Mouse (Mus musculus) ZHBTc4 (cell line): Measurements from ENCODE around the gene Itsn1.

ENCODE experiments used
- DNase-seq: peaks from one replicate; pipeline ENCODE4 v3.0.0-alpha.2; 2011; ENCODE audit warnings: low read depth, low spot score

Itsn1 gene

GRCm38 (mm10) chr16:91870158-91870582 lies 141.1 kb downstream of the Itsn1 start:
- no peak for DNase-seq

DNA sequence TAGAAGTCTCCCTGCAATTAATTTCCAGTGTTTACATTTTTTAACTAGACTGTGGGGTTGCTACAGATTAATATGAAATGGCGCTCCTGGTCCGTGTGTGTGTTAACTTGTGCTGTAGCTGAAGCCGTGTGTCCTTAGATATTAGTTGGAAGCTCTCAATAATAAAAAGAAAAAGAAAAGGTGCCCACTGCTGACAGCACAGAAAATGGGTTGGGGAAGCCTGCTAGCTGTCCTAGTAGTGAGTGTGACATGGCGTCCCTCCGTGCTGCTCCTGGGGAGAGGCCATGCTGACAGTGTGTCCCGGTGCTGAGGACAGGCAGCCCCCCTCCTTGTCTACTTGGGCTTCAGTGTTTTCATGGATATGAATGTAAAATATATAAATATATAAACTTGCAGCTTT lies 142.1 kb downstream of the Itsn1 start:
- no peak for DNase-seq

DNA sequence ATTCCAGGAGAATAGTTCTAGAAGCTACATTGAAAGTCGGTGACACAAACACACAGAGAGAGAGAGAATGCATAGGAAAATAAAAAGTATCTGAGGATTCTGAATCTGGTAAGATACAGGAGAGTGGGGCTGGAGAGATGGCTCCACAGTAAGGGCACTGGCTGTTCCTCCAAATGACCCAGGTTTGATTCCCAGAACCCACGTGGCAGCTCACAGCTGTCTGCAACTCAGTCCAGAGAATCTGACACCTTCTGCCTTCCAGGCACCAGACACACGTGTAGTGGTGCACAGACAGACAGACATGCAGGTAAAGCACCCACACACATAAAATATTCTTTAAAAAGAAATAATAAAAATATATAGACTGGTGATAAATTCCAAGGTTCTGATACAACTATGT lies 144.6 kb downstream of the Itsn1 start:
- DNase-seq = no peak

DNA sequence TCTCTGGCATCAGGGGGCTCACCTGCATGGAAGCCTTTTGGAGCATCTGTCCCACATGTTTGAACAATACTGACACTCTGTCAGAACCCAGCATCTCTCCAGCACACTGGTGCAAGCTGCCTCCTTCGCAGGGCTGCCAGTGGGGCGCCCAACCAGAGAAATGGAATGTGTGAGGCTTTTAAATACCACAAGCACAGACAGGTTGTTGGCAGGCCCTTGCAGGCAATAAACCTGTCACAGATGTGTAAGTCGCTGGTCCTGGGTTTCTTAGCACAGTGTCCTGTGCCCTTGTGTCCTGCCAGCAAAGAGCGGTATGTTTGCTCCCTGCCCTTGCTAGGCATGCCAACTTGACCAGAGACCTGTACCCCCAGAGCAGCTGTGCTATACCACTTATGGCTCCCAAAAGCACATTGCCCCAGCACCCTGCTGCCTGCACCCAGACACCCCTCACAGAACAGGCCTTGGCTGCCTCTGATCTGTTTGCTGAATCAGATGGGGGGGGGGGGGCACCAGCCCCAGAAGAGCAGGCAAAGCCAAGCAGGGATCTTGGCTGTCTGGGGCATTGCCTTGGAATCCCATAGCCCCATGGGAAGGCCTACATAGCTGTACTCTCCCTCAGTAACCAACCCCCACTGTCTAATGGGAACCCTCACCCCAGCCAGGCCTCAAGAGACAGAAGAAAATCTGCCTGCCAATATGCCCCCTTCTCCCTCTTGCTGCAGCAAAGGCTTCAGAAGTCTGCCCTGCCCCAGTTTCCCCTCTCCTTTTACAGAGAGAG lies 146.7 kb downstream of the Itsn1 start:
- no peak for DNase-seq

GRCm38 (mm10) chr16:91876457-91876856 lies 147.4 kb downstream of the Itsn1 start:
- no peak for DNase-seq

GRCm38 (mm10) chr16:91879101-91879500 lies 150.0 kb downstream of the Itsn1 start:
- no peak for DNase-seq

DNA sequence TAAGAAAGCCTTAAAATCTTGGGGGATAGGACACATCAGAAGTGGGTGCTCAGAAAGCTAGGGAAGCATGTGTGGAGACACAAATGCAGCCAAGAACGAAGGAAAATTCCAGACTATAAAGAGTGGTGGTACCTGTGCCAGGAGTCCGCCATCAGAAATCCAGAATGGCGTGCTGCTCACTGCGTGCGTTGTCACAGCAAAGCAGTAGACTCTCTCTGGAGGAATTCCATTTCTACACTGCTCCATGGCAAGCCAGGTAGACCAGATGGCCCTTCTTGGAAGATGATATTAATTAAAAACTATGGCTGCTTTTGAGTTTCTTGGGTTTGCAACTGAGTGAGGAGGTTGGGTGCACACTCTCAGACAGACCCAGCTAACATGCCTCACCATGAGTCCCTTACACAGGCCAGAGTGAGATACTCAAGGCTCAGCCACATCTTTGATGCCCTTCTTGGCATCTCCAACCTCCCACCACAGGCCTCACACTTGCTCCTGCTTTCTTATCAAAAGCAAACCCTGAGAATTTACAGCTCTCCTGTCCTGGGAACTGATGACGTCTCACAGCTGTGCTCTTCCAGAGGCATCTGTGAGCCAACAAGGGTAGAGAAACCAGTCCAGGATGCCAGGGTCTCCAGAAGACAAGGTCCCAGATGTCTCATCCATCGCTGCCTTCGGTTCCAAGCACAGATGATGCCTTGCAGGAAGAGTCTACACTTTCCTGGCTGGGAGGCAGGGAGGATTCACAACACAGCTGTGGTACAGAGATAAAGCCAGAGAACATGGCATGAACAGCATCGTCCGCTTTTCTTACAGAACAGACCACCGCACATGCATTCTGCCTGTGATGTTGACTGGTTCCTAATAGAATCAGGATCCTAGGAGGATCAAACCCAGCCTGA lies 152.0 kb downstream of the Itsn1 start:
- no peak for DNase-seq

- DNase-seq = no peak
These were observed 153.2 kb downstream of the Itsn1 start for GRCm38 (mm10) chr16:91882168-91882859.

DNA sequence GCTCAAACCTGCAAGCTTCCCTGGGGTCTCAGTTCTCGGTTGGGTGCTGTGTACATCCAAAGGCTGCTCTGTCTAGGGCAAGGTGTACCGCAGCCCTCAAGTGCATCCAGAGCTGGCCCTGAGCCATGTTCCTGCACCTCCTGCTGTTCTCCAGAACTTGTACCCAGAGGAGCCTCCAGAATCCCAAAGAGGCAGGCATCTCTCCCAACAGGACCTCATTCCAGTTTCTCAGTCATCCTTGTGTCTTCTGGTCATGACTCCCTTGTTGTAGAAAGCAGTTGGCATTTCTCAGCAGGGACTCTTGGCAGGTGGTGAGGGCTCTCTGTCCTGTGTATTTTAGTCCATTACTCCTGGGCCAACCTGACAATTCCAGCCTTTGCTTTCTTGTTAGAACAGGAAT lies 154.6 kb downstream of the Itsn1 start:
- DNase-seq = no peak

- DNase-seq = peak; percentile 88
These were observed 155.1 kb downstream of the Itsn1 start for GRCm38 (mm10) chr16:91884196-91884595.

DNA sequence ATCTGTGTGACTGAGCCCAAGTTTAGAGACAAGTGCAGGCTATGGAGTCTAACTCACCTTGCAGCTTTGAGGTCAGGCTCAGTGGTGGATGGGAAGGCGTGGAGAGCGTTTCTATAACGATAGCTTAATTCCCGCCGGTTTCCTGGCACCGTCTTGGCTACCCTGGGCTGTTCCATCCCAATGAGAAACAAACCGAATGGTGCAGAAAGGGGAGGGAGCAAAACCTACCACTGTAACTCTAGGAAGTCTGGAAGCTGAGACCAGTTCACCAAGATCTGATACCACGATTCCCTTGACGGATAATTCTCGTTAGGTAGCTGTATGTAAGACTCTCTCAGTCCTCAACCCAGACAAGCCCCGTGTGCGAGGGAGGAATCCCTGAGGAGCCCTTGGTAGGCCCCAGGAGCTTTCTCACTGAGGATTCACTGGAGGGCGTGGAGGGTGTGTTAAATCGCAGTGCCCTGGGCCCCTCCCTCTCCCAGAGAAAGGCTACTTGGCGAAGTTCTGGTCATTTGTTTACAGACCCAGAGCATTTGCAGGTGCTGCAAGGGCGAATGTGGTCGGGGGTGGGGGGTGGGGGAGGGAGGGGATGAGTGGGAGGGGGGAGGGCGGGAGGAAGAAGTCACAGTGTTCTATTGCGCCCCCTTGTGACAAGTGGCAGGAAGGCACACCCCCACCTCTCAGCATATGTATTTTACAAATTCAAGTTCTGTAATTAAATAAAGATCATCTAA lies 156.5 kb downstream of the Itsn1 start:
- DNase-seq = peak; percentile 88

DNA sequence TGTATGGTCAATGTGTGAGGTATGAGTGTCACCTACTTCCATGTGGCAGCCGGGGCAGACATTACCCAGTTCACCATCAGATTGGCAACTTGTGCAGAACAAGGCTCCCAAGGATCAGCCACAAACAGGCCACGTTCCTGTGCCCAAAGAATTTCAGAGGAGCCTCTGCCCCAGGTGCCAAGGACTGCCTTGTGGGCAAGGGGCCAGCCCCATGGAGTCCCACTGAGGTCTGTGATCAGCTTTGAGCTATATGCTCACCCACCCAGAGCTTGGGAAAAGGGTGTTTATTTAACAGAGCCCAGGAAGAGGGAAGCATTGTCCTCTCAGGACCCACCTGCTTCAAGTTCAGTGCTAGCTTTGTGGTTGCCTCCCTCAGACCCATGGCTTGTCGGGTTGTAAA lies 159.3 kb downstream of the Itsn1 start:
- DNase-seq = no peak

DNA sequence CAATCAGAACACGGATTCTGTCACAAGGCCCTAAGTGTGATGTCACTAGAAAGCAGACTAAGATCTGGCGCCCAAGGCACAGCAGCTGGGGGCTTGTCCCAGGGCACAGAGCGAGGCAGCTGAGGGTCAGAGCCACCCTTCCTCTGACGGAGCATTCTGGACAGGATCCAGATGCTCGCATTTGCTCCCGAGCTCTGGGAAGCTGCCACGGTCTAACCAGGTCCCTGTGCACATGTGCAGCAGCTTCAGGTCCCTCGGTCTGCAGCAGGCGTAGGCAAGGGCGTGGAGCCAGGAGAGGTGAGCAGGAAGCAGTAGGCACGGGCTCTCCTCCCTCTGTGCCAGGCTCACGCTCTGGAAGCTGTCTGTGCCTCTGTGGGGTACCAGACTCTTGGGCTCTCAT lies 160.8 kb downstream of the Itsn1 start:
- DNase-seq = no peak

GRCm38 (mm10) chr16:91891218-91891617 lies 162.1 kb downstream of the Itsn1 start:
- DNase-seq = no peak

DNA sequence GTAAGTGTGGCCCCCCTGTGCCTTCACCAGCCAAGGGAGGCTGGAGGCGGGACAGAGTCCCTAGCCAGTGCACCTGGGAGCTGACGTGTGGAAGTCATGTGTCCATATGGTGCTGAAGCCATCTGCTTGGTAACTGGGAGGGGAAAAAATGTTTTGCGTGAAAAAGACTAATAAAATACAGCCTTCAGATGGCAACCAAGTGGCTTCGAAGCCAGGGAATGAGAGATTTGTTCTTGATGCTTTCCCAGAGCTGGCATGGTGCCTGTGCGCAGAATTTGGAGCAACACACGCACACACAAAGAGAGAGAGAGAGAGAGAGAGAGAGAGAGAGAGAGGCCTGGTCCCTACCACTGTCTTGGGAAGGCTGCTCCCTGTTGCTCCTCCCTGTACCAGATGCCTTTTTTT lies 167.3 kb downstream of the Itsn1 start:
- DNase-seq = no peak

GRCm38 (mm10) chr16:91898850-91899848 lies 170.1 kb downstream of the Itsn1 start:
- no peak for DNase-seq

- no peak for DNase-seq
These were observed 171.2 kb downstream of the Itsn1 start for GRCm38 (mm10) chr16:91900274-91900673.

GRCm38 (mm10) chr16:91903801-91904506 lies 174.9 kb downstream of the Itsn1 start:
- DNase-seq = peak; percentile 79

DNA sequence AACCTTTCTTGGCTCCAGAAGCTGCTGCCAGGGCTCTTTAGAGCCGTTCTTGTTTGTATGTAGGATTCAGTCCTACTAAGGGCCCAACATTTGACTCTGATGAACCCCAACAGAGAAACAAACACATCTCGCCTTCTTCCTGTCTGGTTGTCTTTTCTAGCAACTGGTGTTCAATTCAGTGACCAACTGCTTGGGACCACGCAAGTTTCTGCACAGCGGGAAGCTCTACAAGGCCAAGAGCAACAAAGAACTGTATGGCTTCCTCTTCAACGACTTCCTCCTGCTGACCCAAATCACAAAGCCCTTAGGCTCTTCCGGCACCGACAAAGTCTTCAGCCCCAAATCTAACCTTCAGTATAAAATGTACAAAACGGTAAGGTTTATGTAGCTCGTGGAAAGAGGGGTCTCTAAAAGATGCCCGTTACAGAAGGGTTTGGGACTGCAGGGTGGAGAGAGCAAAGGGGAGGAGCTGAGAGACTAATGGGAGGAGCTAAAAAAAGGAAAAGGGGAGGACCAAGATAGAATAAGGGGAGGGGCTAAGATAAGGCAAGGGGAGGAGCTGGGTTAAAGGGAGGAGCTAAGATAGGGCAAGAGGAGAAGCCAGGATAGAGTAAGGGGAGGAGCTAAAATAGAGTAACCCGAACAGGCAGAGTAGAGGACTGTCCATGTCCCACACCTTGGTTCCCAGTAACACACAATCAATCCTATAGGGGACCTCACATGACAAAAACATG lies 176.2 kb downstream of the Itsn1 start:
- peak; percentile 88 for DNase-seq
